Comparison of ENCODE assay signal across 14 mouse cellular contexts in the genomic region with DNA sequence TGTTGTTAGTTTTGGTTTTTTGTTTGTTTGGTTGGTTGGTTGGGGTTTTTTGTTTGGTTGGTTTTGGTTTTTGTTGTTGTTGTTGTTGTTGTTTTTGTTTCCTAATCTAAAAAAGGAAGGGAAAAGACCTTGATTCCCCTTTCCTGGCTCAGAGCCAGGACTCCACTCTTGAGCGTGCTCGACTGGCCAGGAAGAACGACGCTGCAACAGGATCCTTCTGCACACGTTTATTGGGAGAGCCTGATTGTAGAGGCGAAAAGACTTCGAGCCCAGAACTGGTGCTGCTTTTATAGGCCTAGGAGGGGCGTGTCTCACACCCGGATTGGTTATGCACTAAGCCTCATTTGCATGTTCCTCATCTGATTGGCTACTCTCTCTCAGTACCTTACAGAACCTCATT. TPM values are rescaled to one million over a fixed set of nuclear protein-coding genes. Genes with fewer than 3 reads are reported as not detected.
"Had no signal": no experiment of that assay in that cellular context is flagged by ENCODE, and none has a peak within 500 bp of the region (broad histone marks: within the 10 kb centered on the region; RNA-seq: fewer than 3 reads in every experiment).

No protein-coding gene starts in this region.

RNA-seq across cellular contexts. Expression of gene Gm10354, which starts 19.3 kb away (rescaled TPM):
- polyA plus RNA-seq: liver, embryonic 14.5 days; liver, embryonic 16.5 days; lung, embryonic 14.5 days; lung, postnatal 0 days; macrophage; midbrain, embryonic 12.5 days; midbrain, embryonic 15.5 days; myocyte; neural tube, embryonic 13.5 days; neural tube, embryonic 15.5 days; small intestine, adult 2 months; stomach, embryonic 14.5 days; stomach, embryonic 16.5 days had no signal

RNA-seq across cellular contexts. Expression of gene Gm17019, which starts 34.7 kb away (rescaled TPM):
- polyA plus RNA-seq: liver, embryonic 14.5 days; liver, embryonic 16.5 days; lung, embryonic 14.5 days; lung, postnatal 0 days; macrophage; midbrain, embryonic 12.5 days; midbrain, embryonic 15.5 days; myocyte; neural tube, embryonic 13.5 days; neural tube, embryonic 15.5 days; small intestine, adult 2 months; stomach, embryonic 14.5 days; stomach, embryonic 16.5 days; thymus, postnatal 0 days had no signal

RNA-seq across cellular contexts. Expression of gene Speer4e, which starts 59.8 kb away (rescaled TPM):
- polyA plus RNA-seq: liver, embryonic 14.5 days; liver, embryonic 16.5 days; lung, embryonic 14.5 days; lung, postnatal 0 days; macrophage; midbrain, embryonic 12.5 days; midbrain, embryonic 15.5 days; myocyte; neural tube, embryonic 13.5 days; neural tube, embryonic 15.5 days; small intestine, adult 2 months; stomach, embryonic 14.5 days; stomach, embryonic 16.5 days; thymus, postnatal 0 days had no signal
